Mouse (Mus musculus): ENCODE results near the gene Nkrf. TPM values are rescaled to one million over a fixed set of nuclear protein-coding genes. Genes with fewer than 3 reads are reported as not detected.
A peak's percentile ranks its signal among the peaks of the same experiment; 100 is the strongest.

Gene Nkrf
- polyA plus RNA-seq, 1 experiment = 8.0 TPM

GRCm38 (mm10) chrX:36864609-36865328 is 37.9 kb downstream of the Nkrf start:
- H3K4me3 ChIP-seq (ENCODE audit: insufficient read depth, low read length) = no peak overlapping the region; the same call in 1 of the 2 replicates
- H3K27ac ChIP-seq (ENCODE audit: insufficient read depth, low read length) = no peak overlapping the region
- no peak for TF ChIP-seq CTCF (IDR thresholded peaks at IDR 0.05; ENCODE audit: borderline replicate concordance, insufficient read depth, low read length)
- no peak for TF ChIP-seq POLR2A (IDR thresholded peaks at IDR 0.05; ENCODE audit: low read depth, low read length)
- no peaks in the 10 kb centered on the region for H3K4me1 ChIP-seq (ENCODE audit: control insufficient read depth, insufficient read depth, low read length)

GRCm38 (mm10) chrX:36863766-36864608 is 38.7 kb downstream of the Nkrf start:
- H3K27ac ChIP-seq (ENCODE audit: insufficient read depth, low read length) = peak overlapping the region; percentile 5; the same call in 1 of the 2 replicates

GRCm38 (mm10) chrX:36852631-36853030 is 50.1 kb downstream of the Nkrf start:
- no peak overlapping the region for H3K27ac ChIP-seq (ENCODE audit: insufficient read depth, low read length)
- no peaks in the 10 kb centered on the region for H3K4me1 ChIP-seq (ENCODE audit: control insufficient read depth, insufficient read depth, low read length)
- H3K4me3 ChIP-seq (ENCODE audit: insufficient read depth, low read length) = no peak overlapping the region
- TF ChIP-seq CTCF (IDR thresholded peaks at IDR 0.05; ENCODE audit: borderline replicate concordance, insufficient read depth, low read length) = no peak
- TF ChIP-seq POLR2A (IDR thresholded peaks at IDR 0.05; ENCODE audit: low read depth, low read length) = no peak

More at GRCm38 (mm10) chrX:36863766-36864608, 38.7 kb downstream of the Nkrf start:
- Histone ChIP-seq H3K4me1 (ENCODE audit: control insufficient read depth, insufficient read depth, low read length) (no peaks in the 10 kb centered on the region), H3K4me3 (ENCODE audit: insufficient read depth, low read length) (peak overlapping the region; percentile 69)
- TF ChIP-seq CTCF (IDR thresholded peaks at IDR 0.05; ENCODE audit: borderline replicate concordance, insufficient read depth, low read length) (no peak), POLR2A (IDR thresholded peaks at IDR 0.05; ENCODE audit: low read depth, low read length) (0 out of 2 replicates have a peak, but pooled peaks have one; percentile 29)

GRCm38 (mm10) chrX:36847152-36847551 is 55.5 kb downstream of the Nkrf start:
- Histone ChIP-seq H3K4me3 (ENCODE audit: insufficient read depth, low read length) (no peak overlapping the region), H3K27ac (ENCODE audit: insufficient read depth, low read length) (no peak overlapping the region), H3K4me1 (ENCODE audit: control insufficient read depth, insufficient read depth, low read length) (no peaks in the 10 kb centered on the region)
- TF ChIP-seq POLR2A (IDR thresholded peaks at IDR 0.05; ENCODE audit: low read depth, low read length) = no peak
- TF ChIP-seq CTCF (IDR thresholded peaks at IDR 0.05; ENCODE audit: borderline replicate concordance, insufficient read depth, low read length) = no peak

- no peak overlapping the region for H3K4me3 ChIP-seq (ENCODE audit: insufficient read depth, low read length)
- no peak overlapping the region for H3K27ac ChIP-seq (ENCODE audit: insufficient read depth, low read length)
- TF ChIP-seq POLR2A (IDR thresholded peaks at IDR 0.05; ENCODE audit: low read depth, low read length) (no peak), CTCF (IDR thresholded peaks at IDR 0.05; ENCODE audit: borderline replicate concordance, insufficient read depth, low read length) (no peak)
- H3K4me1 ChIP-seq (ENCODE audit: control insufficient read depth, insufficient read depth, low read length) = no peaks in the 10 kb centered on the region
Measured at GRCm38 (mm10) chrX:36843346-36843990, 59.2 kb downstream of the Nkrf start.

GRCm38 (mm10) chrX:36841698-36842097 is 61.0 kb downstream of the Nkrf start:
- no peak overlapping the region for H3K4me3 ChIP-seq (ENCODE audit: insufficient read depth, low read length)
- H3K27ac ChIP-seq (ENCODE audit: insufficient read depth, low read length) = no peak overlapping the region
- no peaks in the 10 kb centered on the region for H3K4me1 ChIP-seq (ENCODE audit: control insufficient read depth, insufficient read depth, low read length)
- TF ChIP-seq POLR2A (IDR thresholded peaks at IDR 0.05; ENCODE audit: low read depth, low read length) (no peak), CTCF (IDR thresholded peaks at IDR 0.05; ENCODE audit: borderline replicate concordance, insufficient read depth, low read length) (no peak)

- Histone ChIP-seq H3K4me1 (ENCODE audit: control insufficient read depth, insufficient read depth, low read length) (no peaks in the 10 kb centered on the region), H3K27ac (ENCODE audit: insufficient read depth, low read length) (no peak overlapping the region), H3K4me3 (ENCODE audit: insufficient read depth, low read length) (no peak overlapping the region)
- no peak for TF ChIP-seq POLR2A (IDR thresholded peaks at IDR 0.05; ENCODE audit: low read depth, low read length)
- TF ChIP-seq CTCF (IDR thresholded peaks at IDR 0.05; ENCODE audit: borderline replicate concordance, insufficient read depth, low read length) = no peak
Measured at GRCm38 (mm10) chrX:36839391-36839790, 63.3 kb downstream of the Nkrf start.

Other genes with a start within 250 kb of the Nkrf start
- gene Slc25a43, start 159.2 kb downstream of the Nkrf start, polyA plus RNA-seq (2011; ENCODE audit: insufficient read length, low read depth, missing spikeins) = 2.6 and 6.8 TPM in 2 replicates
- gene Slc25a5, start 107.2 kb downstream of the Nkrf start, polyA plus RNA-seq (2011; ENCODE audit: insufficient read length, low read depth, missing spikeins) = 488 and 502 TPM in 2 replicates
- gene Ube2a, start 29.0 kb downstream of the Nkrf start, polyA plus RNA-seq (2011; ENCODE audit: insufficient read length, low read depth, missing spikeins) = 60.2 and 65.7 TPM in 2 replicates
- 43.8 and 52.9 TPM in 2 replicates for gene C330007P06Rik, start 28.8 kb downstream of the Nkrf start, polyA plus RNA-seq (2011; ENCODE audit: insufficient read length, low read depth, missing spikeins)
- gene Sept6, start 88.9 kb upstream of the Nkrf start, polyA plus RNA-seq (2011; ENCODE audit: insufficient read length, low read depth, missing spikeins) = 18.8 and 29.6 TPM in 2 replicates
- gene Sowahd, start 145.9 kb upstream of the Nkrf start, polyA plus RNA-seq (2011; ENCODE audit: insufficient read length, low read depth, missing spikeins) = not detected in 2 replicates
- 1,160 and 1,325 TPM in 2 replicates for gene Rpl39, start 182.5 kb upstream of the Nkrf start, polyA plus RNA-seq (2011; ENCODE audit: insufficient read length, low read depth, missing spikeins)
- gene Upf3b, start 207.4 kb upstream of the Nkrf start, polyA plus RNA-seq (2011; ENCODE audit: insufficient read length, low read depth, missing spikeins) = 20.9 and 23.9 TPM in 2 replicates
- 13.0 and 17.8 TPM in 2 replicates for gene Nkap, start 223.9 kb upstream of the Nkrf start, polyA plus RNA-seq (2011; ENCODE audit: insufficient read length, low read depth, missing spikeins)

Data from embryonic fibroblast, embryonic 13.5 days (primary cell).